Mouse (Mus musculus) embryonic facial prominence, embryonic 15.5 days (tissue): ENCODE results near the gene Bmp6. TPM values are rescaled to one million over a fixed set of nuclear protein-coding genes. Genes with fewer than 3 reads are reported as not detected.

Experiments
- ATAC-seq: fragments of 200-750 bp; cut with Nextera tagmentation; 2 replicates; pipeline ENCODE4 v1.8.0; 2017; ENCODE audit warnings: low read depth, moderate TSS enrichment; ENCODE audit not compliant: insufficient number of reproducible peaks, low FRiP score, low TSS enrichment
- H3K27ac ChIP-seq: fragments of 300-500 bp; sonication (generic); replicated peaks from 2 replicates; pipeline ENCODE4 v1.5.1; 2015; ENCODE audit warnings: mild to moderate bottlenecking, inconsistent platforms
- H3K27me3 ChIP-seq: fragments of 300-500 bp; sonication (generic); 2 replicates; pipeline ENCODE4 v1.6.1; 2015; ENCODE audit warnings: inconsistent platforms
- H3K36me3 ChIP-seq: fragments of 300-500 bp; sonication (generic); 2 replicates; pipeline ENCODE4 v1.6.1; 2015; ENCODE audit warnings: mild to moderate bottlenecking, inconsistent platforms
- H3K4me1 ChIP-seq: fragments of 300-500 bp; sonication (generic); 2 replicates; pipeline ENCODE4 v1.6.1; 2015; ENCODE audit warnings: inconsistent platforms
- H3K4me2 ChIP-seq: fragments of 300-500 bp; sonication (generic); replicated peaks from 2 replicates; pipeline ENCODE4 v1.6.1; 2015; ENCODE audit warnings: mild to moderate bottlenecking, inconsistent platforms
- H3K4me3 ChIP-seq: fragments of 300-500 bp; sonication (generic); replicated peaks from 2 replicates; pipeline ENCODE4 v1.5.1; 2015; ENCODE audit warnings: mild to moderate bottlenecking, inconsistent platforms
- H3K9ac ChIP-seq: fragments of 300-500 bp; sonication (generic); 2 replicates; pipeline ENCODE4 v1.6.1; 2015; ENCODE audit warnings: inconsistent platforms
- H3K9me3 ChIP-seq: fragments of 300-500 bp; sonication (generic); replicated peaks from 2 replicates; pipeline ENCODE4 v1.6.1; 2016; ENCODE audit warnings: inconsistent platforms
- WGBS: fragments of 180-500 bp; shearing (Covaris S2); methylation state at CpG from one replicate; pipeline ENCODE4 v1.1.7; 2015; 5-methylcytosine and 5-hydroxymethylcytosine counted together
- polyA plus RNA-seq: library from polyadenylated mRNA; unstranded; fragments of >200 nt; fragmentation: Nextera tagmentation; extraction: Ambion mirVana; gene quantifications from 2 replicates; pipeline ENCODE4 v1.2.1, GENCODE M21; 2015

Bmp6 gene
- polyA plus RNA-seq, 1 experiment from 2014 or later = 5.2 TPM

DNA sequence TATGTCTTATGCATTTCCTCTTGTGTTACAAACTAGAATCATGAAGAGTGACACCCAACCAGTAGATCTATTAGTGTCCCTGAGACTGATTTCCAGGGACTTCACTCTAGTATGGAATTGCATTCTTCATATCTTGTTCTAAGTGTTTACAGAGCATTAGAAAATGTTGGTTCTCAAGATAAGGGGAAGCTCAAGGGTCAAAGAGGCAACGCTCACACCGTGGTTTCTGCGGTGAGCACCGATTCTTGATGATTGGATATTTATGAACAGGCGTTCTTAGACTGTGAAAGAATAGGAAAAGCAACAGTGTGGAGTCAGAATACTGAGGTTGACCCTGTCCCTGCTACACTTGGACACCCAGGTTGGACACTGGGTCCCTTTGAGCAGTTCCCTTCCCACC, 89.9 kb downstream of the Bmp6 start:
- no peak overlapping the region for H3K27ac ChIP-seq
- no peak for ATAC-seq
- 93% methylated on average over 5 of the region's 5 CpGs for WGBS
- no peak overlapping the region for H3K4me2 ChIP-seq
- H3K9ac ChIP-seq = no peak overlapping the region
- H3K4me1 ChIP-seq = peaks cover 7% of the 10 kb centered on the region
- H3K9me3 ChIP-seq = no peaks in the 10 kb centered on the region
- no peak overlapping the region for H3K4me3 ChIP-seq
- H3K27me3 ChIP-seq = no peaks in the 10 kb centered on the region
- no peaks in the 10 kb centered on the region for H3K36me3 ChIP-seq

DNA sequence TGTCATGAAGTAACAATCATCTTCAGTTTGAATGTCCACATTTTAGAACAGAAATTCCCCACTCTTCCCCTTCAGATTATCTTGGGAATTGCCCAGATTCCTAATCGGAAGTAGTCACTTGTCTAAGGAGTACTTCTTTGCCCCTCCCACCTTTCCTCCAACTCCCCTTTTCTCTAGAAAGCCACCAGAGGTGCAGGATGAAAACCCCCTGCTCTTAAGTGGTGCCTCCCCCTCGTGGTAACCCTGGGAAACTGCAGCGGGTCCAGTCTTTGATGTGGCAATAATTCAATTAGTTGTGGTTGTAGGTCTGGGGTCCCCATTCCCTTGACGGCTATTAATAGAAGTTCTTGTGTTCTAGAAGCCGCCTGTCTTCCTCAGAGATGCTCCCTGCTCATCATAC, 93.0 kb downstream of the Bmp6 start:
- WGBS = 26% methylated on average over 5 of the region's 5 CpGs
- peaks cover 11% of the 10 kb centered on the region for H3K4me1 ChIP-seq
- no peak for ATAC-seq
- no peak overlapping the region for H3K4me3 ChIP-seq
- no peaks in the 10 kb centered on the region for H3K36me3 ChIP-seq
- H3K4me2 ChIP-seq = no peak overlapping the region
- H3K27me3 ChIP-seq = no peaks in the 10 kb centered on the region
- no peak overlapping the region for H3K9ac ChIP-seq
- no peak overlapping the region for H3K27ac ChIP-seq
- H3K9me3 ChIP-seq = no peaks in the 10 kb centered on the region

DNA sequence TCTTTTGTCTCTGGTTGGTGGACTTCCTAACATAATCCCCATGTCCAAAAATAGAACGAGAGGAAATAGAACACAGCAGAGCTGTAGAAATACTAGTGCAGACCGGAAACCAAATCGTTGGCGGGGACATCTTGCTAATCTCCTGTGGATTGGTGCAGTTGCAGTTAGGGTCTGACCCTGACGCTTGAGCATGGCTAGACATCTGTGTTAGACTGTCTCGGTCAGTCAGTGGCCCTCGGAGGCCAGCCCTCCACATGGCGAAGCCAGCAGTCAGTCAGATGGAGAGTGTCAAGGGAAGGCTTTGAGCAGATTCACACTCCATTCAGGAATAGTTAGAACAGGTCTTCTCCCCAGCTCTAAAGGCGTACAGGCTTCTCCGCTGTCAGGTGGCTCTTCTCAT, 95.3 kb downstream of the Bmp6 start:
- no peaks in the 10 kb centered on the region for H3K27me3 ChIP-seq
- ATAC-seq = no peak
- H3K27ac ChIP-seq = 0 out of 2 replicates have a peak overlapping the region, but pooled peaks have one; percentile 39
- H3K4me3 ChIP-seq = no peak overlapping the region
- WGBS = 63% methylated on average over 10 of the region's 10 CpGs
- no peak overlapping the region for H3K4me2 ChIP-seq
- H3K36me3 ChIP-seq = no peaks in the 10 kb centered on the region
- H3K9me3 ChIP-seq = no peaks in the 10 kb centered on the region
- H3K4me1 ChIP-seq = peaks cover 10% of the 10 kb centered on the region
- H3K9ac ChIP-seq = no peak overlapping the region

DNA sequence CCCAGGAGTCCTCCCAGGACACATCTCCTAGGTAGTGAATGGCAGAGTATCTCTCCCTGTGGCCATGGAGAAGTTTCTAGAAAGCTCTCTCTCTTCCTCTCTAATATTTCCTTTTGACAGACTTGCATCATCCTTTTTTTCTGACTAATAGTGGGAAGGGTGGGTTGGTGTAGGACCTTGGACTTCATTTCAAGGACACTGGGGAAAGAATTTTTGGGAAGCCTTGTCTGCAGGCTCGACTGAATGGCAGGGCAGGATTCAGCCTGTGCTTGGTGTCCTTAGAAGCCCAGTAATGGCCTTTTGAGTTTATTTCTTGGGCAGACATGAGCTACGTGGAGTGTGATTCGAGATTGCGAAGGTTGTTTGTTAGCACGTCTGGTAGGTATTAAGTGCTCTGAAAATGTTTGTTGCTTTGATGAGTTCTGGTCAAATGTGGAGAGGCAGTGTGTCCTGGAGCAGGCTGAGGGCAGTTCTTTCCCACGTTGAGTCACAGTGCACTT, 103.7 kb downstream of the Bmp6 start:
- H3K27me3 ChIP-seq = no peaks in the 10 kb centered on the region
- WGBS = 85% methylated on average over 6 of the region's 6 CpGs

DNA sequence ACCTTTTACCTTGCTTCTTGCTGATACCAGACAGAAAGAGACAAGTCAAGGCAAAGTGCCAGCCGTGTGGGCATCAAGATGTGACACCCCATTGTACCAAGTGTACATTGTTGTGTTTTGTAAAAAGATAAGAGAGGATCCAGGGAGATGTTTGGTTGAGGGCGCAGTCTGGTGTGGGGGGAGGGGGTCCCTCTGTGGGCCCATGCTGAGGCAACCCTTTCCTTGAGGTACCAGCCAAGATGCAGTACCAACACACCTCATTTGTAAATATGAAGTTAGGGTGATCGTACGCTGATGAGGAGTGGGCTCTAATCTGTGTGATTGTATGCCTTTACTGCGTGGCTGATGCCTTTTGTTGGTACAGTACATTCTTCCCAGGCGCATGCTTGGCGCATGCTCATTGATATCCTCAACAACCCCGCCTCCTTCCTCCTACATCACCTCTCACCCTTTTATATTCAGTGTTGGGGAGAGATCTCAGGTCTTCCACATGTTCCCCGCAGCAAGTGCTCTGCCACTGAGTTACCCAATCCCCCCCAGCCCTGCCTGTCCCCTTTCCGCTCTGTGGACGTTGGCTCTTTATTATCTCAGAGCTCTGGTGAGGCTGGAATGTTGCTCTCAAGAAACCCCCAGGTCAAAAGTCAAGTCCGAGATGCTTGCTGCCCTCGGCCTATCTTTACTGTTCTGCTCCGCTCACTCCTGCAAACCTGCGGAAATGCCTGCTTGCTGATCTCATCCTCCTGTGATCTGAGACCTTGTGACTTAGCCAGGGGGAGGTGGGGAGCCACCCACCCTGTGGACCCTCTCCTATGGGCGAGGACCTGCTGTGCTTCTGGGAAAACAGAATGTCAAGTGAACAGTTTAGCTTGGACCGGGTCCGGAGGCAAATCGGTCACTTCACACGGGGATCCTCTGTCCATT, 105.4 kb downstream of the Bmp6 start:
- H3K4me1 ChIP-seq = peaks cover 4% of the 10 kb centered on the region
- 0 out of 2 replicates have a peak, but pooled peaks have one; percentile 24 for ATAC-seq
- H3K27ac ChIP-seq = peak overlapping the region; percentile 52
- no peaks in the 10 kb centered on the region for H3K9me3 ChIP-seq
- H3K4me2 ChIP-seq = no peak overlapping the region
- H3K4me3 ChIP-seq = no peak overlapping the region
- WGBS = 72% methylated on average over 20 of the region's 20 CpGs
- no peaks in the 10 kb centered on the region for H3K36me3 ChIP-seq
- H3K9ac ChIP-seq = no peak overlapping the region
- no peaks in the 10 kb centered on the region for H3K27me3 ChIP-seq

More for the DNA sequence above, 103.7 kb downstream of the Bmp6 start:
- no peak for ATAC-seq
- Histone ChIP-seq H3K4me3 (no peak overlapping the region), H3K9me3 (no peaks in the 10 kb centered on the region), H3K4me1 (peaks cover 10% of the 10 kb centered on the region), H3K36me3 (no peaks in the 10 kb centered on the region), H3K27ac (no peak overlapping the region), H3K9ac (no peak overlapping the region), H3K4me2 (no peak overlapping the region)

DNA sequence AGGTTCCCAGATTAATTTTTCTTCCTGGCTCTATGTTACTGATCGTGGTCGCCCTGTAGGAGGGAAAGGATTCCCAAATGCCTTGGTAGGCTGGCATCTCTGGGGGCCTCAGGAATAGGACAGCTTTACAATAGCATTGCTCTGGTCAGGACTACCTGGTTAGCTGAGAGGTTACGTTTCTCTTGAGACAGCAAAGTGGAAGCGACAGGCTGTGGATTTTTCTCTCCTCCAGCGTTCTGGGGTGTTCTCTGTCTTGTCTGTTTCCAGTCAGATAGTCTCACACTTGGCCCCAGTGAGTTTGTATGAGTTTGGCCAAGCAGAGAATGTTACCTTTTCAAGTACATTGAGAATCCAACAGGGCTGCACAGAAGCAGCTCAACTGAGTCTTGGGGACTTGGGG, 106.5 kb downstream of the Bmp6 start:
- Histone ChIP-seq H3K9ac (no peak overlapping the region), H3K36me3 (no peaks in the 10 kb centered on the region), H3K4me2 (no peak overlapping the region), H3K4me3 (no peak overlapping the region), H3K27ac (no peak overlapping the region; the same call in 1 of the 2 replicates), H3K27me3 (no peaks in the 10 kb centered on the region), H3K9me3 (no peaks in the 10 kb centered on the region), H3K4me1 (peaks cover 4% of the 10 kb centered on the region)
- no peak for ATAC-seq
- 53% methylated on average over 5 of the region's 5 CpGs for WGBS

DNA sequence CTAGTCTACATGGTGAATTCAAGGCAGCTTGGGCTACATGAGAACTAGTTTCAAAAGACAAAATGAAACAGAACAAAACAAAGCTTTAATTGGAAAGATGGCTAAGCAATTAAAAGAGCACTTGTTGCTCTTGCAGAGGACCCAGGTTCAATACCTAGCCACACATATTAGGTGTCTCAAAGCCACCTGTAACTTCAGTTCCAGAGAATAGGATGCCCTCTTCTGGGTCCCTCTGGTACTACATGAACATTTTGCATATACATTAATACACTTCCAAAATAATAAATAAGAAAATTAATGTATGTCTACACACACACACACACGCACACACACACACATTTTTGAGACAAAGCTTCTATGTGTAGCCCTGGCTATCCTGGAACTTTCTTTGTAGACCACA, 118.5 kb downstream of the Bmp6 start:
- Histone ChIP-seq H3K4me2 (no peak overlapping the region), H3K4me1 (no peaks in the 10 kb centered on the region), H3K27me3 (no peaks in the 10 kb centered on the region), H3K9me3 (no peaks in the 10 kb centered on the region), H3K27ac (no peak overlapping the region), H3K4me3 (no peak overlapping the region), H3K36me3 (no peaks in the 10 kb centered on the region), H3K9ac (no peak overlapping the region)
- no peak for ATAC-seq
- 82% methylated on average over 1 of the region's 1 CpGs for WGBS

DNA sequence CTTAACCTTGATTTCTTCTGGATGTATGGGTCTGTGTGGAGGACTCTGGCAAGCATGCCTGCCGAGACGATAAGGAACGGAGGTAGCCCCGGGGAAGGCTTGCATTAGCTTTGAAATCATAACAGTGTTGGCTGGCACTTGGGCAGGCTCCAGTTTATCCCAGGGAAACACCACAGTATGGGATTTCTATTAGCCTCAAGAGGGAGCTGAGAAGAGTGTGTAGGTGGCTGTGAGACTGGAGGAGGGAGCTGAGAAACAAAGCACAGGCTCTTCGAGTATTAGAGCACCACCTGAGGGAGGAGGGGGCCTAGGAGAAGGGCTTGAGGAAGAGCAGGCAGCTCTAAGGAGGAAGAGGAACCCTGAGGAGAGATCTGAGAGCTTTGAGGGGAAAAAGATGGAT, 126.0 kb downstream of the Bmp6 start:
- no peak overlapping the region for H3K4me3 ChIP-seq
- no peak overlapping the region for H3K9ac ChIP-seq
- no peak overlapping the region for H3K27ac ChIP-seq
- ATAC-seq = no peak
- H3K27me3 ChIP-seq = no peaks in the 10 kb centered on the region
- H3K4me2 ChIP-seq = no peak overlapping the region
- 70% methylated on average over 5 of the region's 5 CpGs for WGBS
- H3K36me3 ChIP-seq = no peaks in the 10 kb centered on the region
- H3K9me3 ChIP-seq = no peaks in the 10 kb centered on the region
- H3K4me1 ChIP-seq = no peaks in the 10 kb centered on the region

DNA sequence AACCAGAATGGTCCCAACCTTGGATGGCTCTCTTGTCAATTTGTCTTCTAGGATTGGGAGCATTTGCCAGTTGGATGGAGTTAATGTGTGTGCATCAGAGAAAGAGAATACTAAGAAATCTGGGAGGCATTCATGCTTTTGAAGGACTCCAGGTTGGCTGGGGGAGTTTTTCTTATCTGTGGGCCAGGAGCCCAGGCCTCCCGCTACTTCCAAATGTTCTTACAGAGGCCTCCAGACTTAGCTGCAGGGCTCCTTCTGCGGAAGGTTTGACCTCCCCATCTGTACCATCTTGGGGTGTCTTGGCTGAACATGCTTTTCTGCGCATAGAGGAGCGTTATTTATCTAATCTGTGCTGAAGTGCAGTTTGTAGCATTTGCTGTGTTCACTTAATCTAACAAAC, 127.7 kb downstream of the Bmp6 start:
- H3K27me3 ChIP-seq = no peaks in the 10 kb centered on the region
- no peaks in the 10 kb centered on the region for H3K36me3 ChIP-seq
- H3K4me3 ChIP-seq = no peak overlapping the region
- H3K9me3 ChIP-seq = no peaks in the 10 kb centered on the region
- no peak overlapping the region for H3K27ac ChIP-seq
- ATAC-seq = no peak
- 0 out of 2 replicates have a peak, but pooled peaks cover 9% of the 10 kb centered on the region for H3K4me1 ChIP-seq
- H3K4me2 ChIP-seq = no peak overlapping the region
- no peak overlapping the region for H3K9ac ChIP-seq
- 84% methylated on average over 4 of the region's 4 CpGs for WGBS

DNA sequence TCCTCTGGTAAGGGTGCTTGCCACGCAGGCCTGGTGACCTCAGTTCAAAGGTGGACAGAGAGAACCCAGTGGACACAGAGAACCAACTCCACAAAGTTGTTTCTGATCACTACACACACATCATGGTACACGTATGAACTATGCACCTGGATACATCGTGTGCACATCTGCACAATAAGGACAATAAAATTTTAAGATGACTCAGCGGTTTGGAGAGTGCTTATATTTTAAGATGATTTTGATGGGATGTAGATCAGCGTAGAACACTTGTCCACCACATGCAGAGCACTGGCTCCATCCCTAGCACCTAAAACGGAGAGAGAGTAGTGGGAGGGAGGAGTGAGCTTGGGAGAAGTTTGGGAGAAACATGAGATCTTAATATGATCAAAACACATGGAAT, 128.6 kb downstream of the Bmp6 start:
- Histone ChIP-seq H3K9ac (no peak overlapping the region), H3K4me3 (no peak overlapping the region), H3K27ac (no peak overlapping the region), H3K36me3 (no peaks in the 10 kb centered on the region), H3K4me1 (0 out of 2 replicates have a peak, but pooled peaks cover 9% of the 10 kb centered on the region), H3K27me3 (no peaks in the 10 kb centered on the region), H3K4me2 (no peak overlapping the region), H3K9me3 (no peaks in the 10 kb centered on the region)
- WGBS = 82% methylated on average over 6 of the region's 6 CpGs
- ATAC-seq = no peak

DNA sequence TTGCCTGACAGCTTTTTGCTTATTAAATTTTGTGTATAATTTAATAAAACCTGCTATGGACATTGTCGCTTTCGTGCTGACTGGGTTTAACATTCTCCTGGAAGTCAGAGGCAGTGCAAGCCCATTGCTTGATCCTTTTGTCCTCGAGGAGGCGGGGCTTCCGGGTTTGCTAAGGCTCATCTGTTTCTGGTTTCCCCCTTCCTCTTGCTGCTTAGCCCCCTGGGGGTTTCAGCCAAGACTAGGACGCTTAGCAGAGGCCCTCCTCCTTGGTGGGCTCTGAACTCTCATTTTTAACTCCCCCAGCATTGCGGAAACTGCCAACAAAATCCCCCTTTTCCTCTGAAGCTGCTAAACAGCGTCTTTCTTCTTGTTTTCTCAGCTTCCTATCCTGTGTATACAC, 132.0 kb downstream of the Bmp6 start:
- ATAC-seq = no peak
- Histone ChIP-seq H3K4me2 (no peak overlapping the region), H3K9ac (no peak overlapping the region), H3K4me3 (no peak overlapping the region), H3K27me3 (no peaks in the 10 kb centered on the region), H3K27ac (no peak overlapping the region), H3K36me3 (no peaks in the 10 kb centered on the region), H3K4me1 (0 out of 2 replicates have a peak, but pooled peaks cover 9% of the 10 kb centered on the region), H3K9me3 (no peaks in the 10 kb centered on the region)
- 21% methylated on average over 8 of the region's 8 CpGs for WGBS
